Mouse (Mus musculus) intestine, embryonic 15.5 days (tissue): ENCODE measurements around the gene Pnpla6. TPM values are rescaled to one million over a fixed set of nuclear protein-coding genes. Genes with fewer than 3 reads are reported as not detected.

Experiments used
- ATAC-seq: fragments of 200-750 bp; cut with Nextera tagmentation; 2 replicates; pipeline ENCODE4 v1.8.0; 2017; ENCODE audit warnings: moderate TSS enrichment, moderate library complexity
- H3K27ac ChIP-seq: fragments of 300-500 bp; sonication (generic); 2 replicates; pipeline ENCODE4 v1.5.1; 2015; ENCODE audit warnings: mild to moderate bottlenecking, inconsistent platforms
- H3K27me3 ChIP-seq: fragments of 300-500 bp; sonication (generic); replicated peaks from 2 replicates; pipeline ENCODE4 v1.6.1; 2015; ENCODE audit warnings: inconsistent platforms
- H3K36me3 ChIP-seq: fragments of 300-500 bp; sonication (generic); 2 replicates; pipeline ENCODE4 v1.6.1; 2015; ENCODE audit warnings: inconsistent platforms
- H3K4me1 ChIP-seq: fragments of 300-500 bp; sonication (generic); replicated peaks from 2 replicates; pipeline ENCODE4 v1.6.1; 2015; ENCODE audit warnings: inconsistent platforms
- H3K4me2 ChIP-seq: fragments of 300-500 bp; sonication (generic); replicated peaks from 2 replicates; pipeline ENCODE4 v1.6.1; 2015; ENCODE audit warnings: mild to moderate bottlenecking, inconsistent platforms
- H3K4me3 ChIP-seq: fragments of 300-500 bp; sonication (generic); replicated peaks from 2 replicates; pipeline ENCODE4 v1.5.1; 2015; ENCODE audit warnings: inconsistent platforms
- H3K9ac ChIP-seq: fragments of 300-500 bp; sonication (generic); 2 replicates; pipeline ENCODE4 v1.6.1; 2015; ENCODE audit warnings: inconsistent platforms
- H3K9me3 ChIP-seq: fragments of 300-500 bp; sonication (generic); 2 replicates; pipeline ENCODE4 v1.6.1; 2016; ENCODE audit warnings: inconsistent platforms
- WGBS: fragments of 180-500 bp; shearing (Covaris S2); methylation state at CpG from one replicate; pipeline ENCODE4 v1.1.7; 2015; 5-methylcytosine and 5-hydroxymethylcytosine counted together
- polyA plus RNA-seq: library from polyadenylated mRNA; unstranded; fragments of >200 nt; fragmentation: Nextera tagmentation; extraction: Ambion mirVana; gene quantifications from 2 replicates; pipeline ENCODE4 v1.2.1, GENCODE M21; 2015

The Pnpla6 gene
- polyA plus RNA-seq, 1 experiment from 2014 or later = 34.4 TPM

DNA sequence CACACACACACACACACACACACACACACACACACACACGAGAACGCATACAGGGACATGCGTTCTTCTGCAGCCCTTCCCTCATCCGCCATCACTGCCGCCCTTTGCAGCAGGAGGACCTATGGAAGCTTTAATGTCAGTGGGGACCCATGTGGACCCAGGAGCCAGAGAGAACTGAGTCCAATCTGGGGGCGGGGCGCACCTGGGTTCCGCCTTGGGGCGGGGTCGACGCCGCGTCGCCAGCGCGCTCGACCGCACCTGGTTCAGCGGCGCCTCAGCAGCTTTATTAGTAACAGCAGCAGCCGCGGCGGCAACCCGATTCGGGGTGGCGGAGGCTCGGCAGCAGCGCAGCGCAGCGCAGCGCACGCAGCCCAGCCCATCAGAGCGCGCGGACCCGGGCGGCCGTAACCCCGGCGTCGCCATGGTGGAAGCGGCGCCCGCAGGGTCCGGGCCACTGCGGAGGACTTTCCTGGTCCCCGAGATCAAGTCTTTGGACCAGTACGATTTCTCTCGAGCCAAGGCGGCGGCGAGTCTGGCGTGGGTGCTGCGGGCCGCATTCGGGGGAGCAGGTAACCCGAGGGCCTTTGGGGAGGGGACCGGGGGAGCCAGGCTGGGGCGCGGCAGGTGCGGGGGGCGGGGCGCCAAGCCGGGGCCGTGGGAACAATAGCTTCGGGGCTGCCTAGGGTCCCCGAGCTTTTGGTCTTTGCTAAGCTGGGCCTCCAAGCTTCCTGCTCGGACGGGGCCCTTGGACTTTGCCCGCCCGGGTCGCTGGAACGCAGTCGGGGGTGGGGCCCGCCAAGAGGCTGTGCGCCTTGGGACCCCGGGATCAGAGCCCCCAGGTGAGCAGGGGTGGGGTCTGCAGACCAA is 72.4 kb downstream of the Pnpla6 start:
- Histone ChIP-seq H3K4me1 (0 out of 2 replicates have a peak, but pooled peaks cover 2% of the 10 kb centered on the region), H3K36me3 (no peaks in the 10 kb centered on the region), H3K27me3 (no peaks in the 10 kb centered on the region), H3K4me2 (peak overlapping the region; percentile 86), H3K27ac (peak overlapping the region; percentile 88), H3K4me3 (peak overlapping the region; percentile 68), H3K9ac (peak overlapping the region; percentile 76), H3K9me3 (no peaks in the 10 kb centered on the region)
- WGBS = under 1% methylated on average over 73 of the region's 77 CpGs
- peak; percentile 90 for ATAC-seq

DNA sequence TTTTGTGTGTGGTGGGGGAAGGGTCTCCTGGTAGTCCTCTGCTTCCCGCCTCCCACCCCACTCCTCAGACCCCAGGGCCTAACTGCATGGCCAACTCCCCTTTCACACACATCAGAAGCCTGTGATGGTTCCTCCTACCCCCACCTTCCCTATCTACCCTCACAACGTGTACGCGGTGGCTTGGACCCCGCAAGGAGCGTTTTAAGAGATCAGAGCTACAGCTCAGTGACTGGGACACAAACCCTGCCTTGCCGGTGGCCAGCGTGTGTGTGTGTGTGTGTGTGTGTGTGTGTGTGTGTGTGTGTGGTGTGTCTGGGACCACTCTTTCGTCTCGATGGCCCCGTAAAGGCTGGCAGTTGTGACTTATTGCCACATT is 73.1 kb downstream of the Pnpla6 start:
- Histone ChIP-seq H3K9me3 (no peaks in the 10 kb centered on the region), H3K9ac (peak overlapping the region; percentile 76), H3K4me2 (peak overlapping the region; percentile 86), H3K4me3 (peak overlapping the region; percentile 68), H3K27me3 (no peaks in the 10 kb centered on the region), H3K27ac (peak overlapping the region; percentile 88), H3K36me3 (no peaks in the 10 kb centered on the region), H3K4me1 (0 out of 2 replicates have a peak, but pooled peaks cover 5% of the 10 kb centered on the region)
- WGBS = 8% methylated on average over 11 of the region's 11 CpGs
- ATAC-seq = peak; percentile 68

DNA sequence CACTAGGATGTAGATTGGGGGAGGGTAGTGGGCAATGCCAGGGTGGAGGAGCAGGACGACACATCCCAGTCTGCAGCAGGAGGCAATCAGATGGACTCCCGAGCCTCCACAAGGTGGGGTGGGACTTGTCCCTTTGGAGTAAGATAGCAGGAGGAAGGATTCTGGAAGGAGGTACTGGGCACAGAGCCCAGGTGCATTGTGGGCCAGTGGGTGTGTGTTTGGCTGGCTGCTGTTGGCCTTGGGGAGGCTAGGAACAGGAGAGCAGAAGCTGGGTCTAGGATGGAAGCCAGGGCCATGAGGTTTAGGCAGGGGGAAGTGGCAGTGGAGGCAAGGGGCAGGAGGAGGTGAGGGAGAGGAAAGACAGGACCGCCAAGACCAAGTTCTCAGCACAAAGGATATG is 78.3 kb downstream of the Pnpla6 start:
- Histone ChIP-seq H3K4me1 (peaks cover 6% of the 10 kb centered on the region; the same call in 1 of the 2 replicates), H3K9me3 (no peaks in the 10 kb centered on the region), H3K27ac (no peak overlapping the region), H3K4me3 (no peak overlapping the region), H3K27me3 (no peaks in the 10 kb centered on the region), H3K4me2 (no peak overlapping the region), H3K36me3 (no peaks in the 10 kb centered on the region), H3K9ac (no peak overlapping the region)
- 45% methylated on average over 3 of the region's 3 CpGs for WGBS
- ATAC-seq = 0 out of 2 replicates have a peak, but pooled peaks have one; percentile 9

Other genes starting within 250 kb of the Pnpla6 start
- gene Insr, start 235.8 kb upstream of the Pnpla6 start, polyA plus RNA-seq = 31.8 and 38.6 TPM in 2 replicates
- gene A430078G23Rik, start 162.0 kb upstream of the Pnpla6 start, polyA plus RNA-seq = 0.19 and 0.21 TPM in 2 replicates
- 6.6 and 7.0 TPM in 2 replicates for gene Arhgef18, start 122.4 kb upstream of the Pnpla6 start, polyA plus RNA-seq
- gene Pex11g, start 47.7 kb upstream of the Pnpla6 start, polyA plus RNA-seq = 8.9 and 15.2 TPM in 2 replicates
- gene Tex45, start 44.5 kb upstream of the Pnpla6 start, polyA plus RNA-seq = not detected in 2 replicates
- 31.3 and 32.6 TPM in 2 replicates for gene Zfp358, start 22.2 kb upstream of the Pnpla6 start, polyA plus RNA-seq
- gene Mcoln1, start 14.9 kb upstream of the Pnpla6 start, polyA plus RNA-seq = 52.4 and 60.9 TPM in 2 replicates
- gene C330021F23Rik, start 52.6 kb downstream of the Pnpla6 start, polyA plus RNA-seq = 5.0 and 5.1 TPM in 2 replicates
- gene Camsap3, start 71.9 kb downstream of the Pnpla6 start, polyA plus RNA-seq = 21.0 and 24.4 TPM in 2 replicates
- gene Xab2, start 105.9 kb downstream of the Pnpla6 start, polyA plus RNA-seq = 45.2 and 50.9 TPM in 2 replicates
- 89.9 and 93.4 TPM in 2 replicates for gene Pet100, start 106.2 kb downstream of the Pnpla6 start, polyA plus RNA-seq
- 0.10 TPM in 1 of 2 replicates, not detected in the other for gene Pcp2, start 110.2 kb downstream of the Pnpla6 start, polyA plus RNA-seq
- gene Stxbp2, start 115.6 kb downstream of the Pnpla6 start, polyA plus RNA-seq = 110 and 123 TPM in 2 replicates
- 0.27 TPM in 1 of 2 replicates, not detected in the other for gene Retn, start 140.4 kb downstream of the Pnpla6 start, polyA plus RNA-seq
- gene Mcemp1, start 150.4 kb downstream of the Pnpla6 start, polyA plus RNA-seq = 0.40 and 0.54 TPM in 2 replicates
- gene Fcor, start 157.0 kb downstream of the Pnpla6 start, polyA plus RNA-seq = 8.0 and 9.1 TPM in 2 replicates
- 36.0 and 36.7 TPM in 2 replicates for gene Trappc5, start 160.9 kb downstream of the Pnpla6 start, polyA plus RNA-seq
- gene Fcer2a, start 178.8 kb downstream of the Pnpla6 start, polyA plus RNA-seq = 0.08 and 0.09 TPM in 2 replicates
- 0.40 TPM in 1 of 2 replicates, not detected in the other for gene Clec4g, start 205.3 kb downstream of the Pnpla6 start, polyA plus RNA-seq
- gene Cd209a, start 233.6 kb downstream of the Pnpla6 start, polyA plus RNA-seq = 0.15 and 0.23 TPM in 2 replicates